Mouse (Mus musculus) myocyte (in vitro differentiated cells): ENCODE results near the gene Fut1. TPM values are rescaled to one million over a fixed set of nuclear protein-coding genes. Genes with fewer than 3 reads are reported as not detected.

Experiments
- H3K27me3 ChIP-seq: one replicate; pipeline ENCODE4 v1.6.1; 2011; ENCODE audit not compliant: control insufficient read depth, insufficient read depth, insufficient read length
- H3K36me3 ChIP-seq: one replicate; pipeline ENCODE4 v1.6.1; 2011; ENCODE audit not compliant: control insufficient read depth, insufficient read depth
- H3K4me2 ChIP-seq: one replicate; pipeline ENCODE4 v1.6.1; 2011; ENCODE audit warnings: low read depth, control low read depth
- H3K4me3 ChIP-seq: one replicate; pipeline ENCODE4 v1.5.1; 2011; ENCODE audit warnings: mild to moderate bottlenecking, control low read depth, moderate library complexity
- H3K79me2 ChIP-seq: one replicate; pipeline ENCODE4 v1.6.1; 2011; ENCODE audit not compliant: control insufficient read depth, insufficient read depth
- H3ac ChIP-seq: one replicate; pipeline ENCODE4 v1.6.1; 2011; ENCODE audit not compliant: control insufficient read depth, insufficient read length
- CEBPB ChIP-seq: IDR thresholded peaks from 2 replicates; pipeline ENCODE4 v1.6.1; 2011; ENCODE audit warnings: mild to moderate bottlenecking, moderate library complexity; ENCODE audit not compliant: poor library complexity, insufficient read depth, severe bottlenecking
- E2F4 ChIP-seq: IDR thresholded peaks from one replicate; pipeline ENCODE4 v1.6.1; 2011; ENCODE audit warnings: mild to moderate bottlenecking, control low read depth, moderate library complexity; ENCODE audit not compliant: insufficient read depth
- MAX ChIP-seq: IDR thresholded peaks from one replicate; pipeline ENCODE4 v1.6.1; 2011; ENCODE audit warnings: low read depth, mild to moderate bottlenecking, control low read depth
- MYOD1 ChIP-seq, 3 experiments: IDR thresholded peaks; one replicate each; pipeline ENCODE4 v1.6.1; 2011; ENCODE audit warnings: control low read depth in 2 of 3, low read depth in 2 of 3, mild to moderate bottlenecking in 2 of 3, moderate library complexity in 1 of 3; ENCODE audit not compliant: insufficient read length in 2 of 3, control insufficient read depth in 1 of 3
- MYOG ChIP-seq, 3 experiments: IDR thresholded peaks; one replicate each; pipeline ENCODE4 v1.6.1; 2011; ENCODE audit warnings: control low read depth in 2 of 3, low read depth in 2 of 3, mild to moderate bottlenecking in 2 of 3; ENCODE audit not compliant: insufficient read length in 2 of 3, control insufficient read depth in 1 of 3, insufficient read depth in 1 of 3
- POLR2A ChIP-seq: IDR thresholded peaks from one replicate; pipeline ENCODE4 v1.6.1; 2011; ENCODE audit warnings: low read depth, mild to moderate bottlenecking, control low read depth, moderate library complexity; ENCODE audit not compliant: insufficient read length
- POLR2AphosphoS2 ChIP-seq: IDR thresholded peaks from one replicate; pipeline ENCODE4 v1.6.1; 2011; ENCODE audit warnings: low read depth, control low read depth; ENCODE audit not compliant: insufficient read length
- REST ChIP-seq: IDR thresholded peaks from one replicate; pipeline ENCODE4 v1.6.1; 2011; ENCODE audit warnings: mild to moderate bottlenecking, control low read depth, moderate library complexity; ENCODE audit not compliant: insufficient read depth, insufficient read length
- SRF ChIP-seq: IDR thresholded peaks from one replicate; pipeline ENCODE4 v1.6.1; 2011; ENCODE audit warnings: low read depth; ENCODE audit not compliant: control insufficient read depth, insufficient read length
- TCF12 ChIP-seq: IDR thresholded peaks from one replicate; pipeline ENCODE4 v1.6.1; 2011; ENCODE audit warnings: mild to moderate bottlenecking, control low read depth; ENCODE audit not compliant: poor library complexity, insufficient read depth, severe bottlenecking
- TCF3 ChIP-seq: IDR thresholded peaks from one replicate; pipeline ENCODE4 v1.6.1; 2011; ENCODE audit warnings: low read depth, control low read depth; ENCODE audit not compliant: insufficient read length
- USF1 ChIP-seq: IDR thresholded peaks from one replicate; pipeline ENCODE4 v1.6.1; 2011; ENCODE audit warnings: low read depth, mild to moderate bottlenecking, control low read depth, moderate library complexity
- polyA plus RNA-seq: library from polyadenylated mRNA; unstranded; fragments of >200 nt; fragmentation: generic; extraction: Trizol; gene quantifications from one replicate; pipeline ENCODE4 v1.2.1, GENCODE M21; 2012; ENCODE audit warnings: missing spikeins

Gene Fut1
- polyA plus RNA-seq, 1 experiment = 3.8 TPM

DNA sequence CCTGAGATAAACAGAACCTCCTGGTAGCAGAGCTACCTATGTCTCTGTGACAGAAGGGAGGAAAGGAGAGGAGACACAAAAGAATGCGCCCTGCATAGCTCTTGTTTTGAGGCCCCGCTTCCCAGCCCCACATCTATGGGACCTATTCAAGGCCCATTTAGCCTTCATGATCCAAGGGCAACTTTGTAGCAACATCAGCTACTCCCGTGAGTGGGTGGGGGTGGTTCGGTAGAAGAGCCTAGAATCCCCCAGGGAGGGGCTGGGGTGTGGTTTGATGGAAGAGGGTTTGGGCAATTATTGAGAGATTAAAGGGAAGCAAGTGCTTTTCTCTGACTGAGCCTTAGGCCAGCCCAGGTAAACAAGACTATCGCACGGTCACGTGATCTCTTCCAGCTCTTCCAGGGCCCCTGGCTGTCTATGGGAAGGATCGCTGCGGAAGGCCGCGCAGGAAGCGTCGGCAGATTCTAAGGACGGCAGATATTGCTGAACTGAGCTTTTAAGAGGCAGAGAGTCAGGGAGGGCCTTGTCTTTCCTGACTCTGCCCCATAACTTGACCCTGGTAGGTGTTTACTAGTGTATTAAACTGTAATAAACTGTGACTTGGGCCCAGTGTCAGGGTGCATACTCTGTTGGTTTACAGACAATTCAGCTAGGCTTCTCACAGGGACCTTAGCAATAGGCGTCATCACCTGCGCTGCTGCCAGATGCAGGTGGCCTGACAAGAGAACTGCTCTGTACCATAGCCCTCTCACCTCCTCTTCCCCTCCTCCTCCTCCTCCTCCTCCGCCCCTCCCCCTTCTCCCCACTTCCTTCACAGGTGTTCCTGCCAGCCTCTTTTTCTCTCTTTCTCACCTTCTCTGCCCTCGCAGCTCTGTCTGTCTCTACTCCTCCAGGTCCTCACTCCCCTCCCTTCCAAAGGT, 17.9 kb upstream of the Fut1 start:
- TF ChIP-seq E2F4 (no peak), POLR2AphosphoS2 (no peak), REST (no peak), CEBPB (no peak), SRF (no peak), TCF3 (no peak), MYOD1 (IDR thresholded peaks at IDR 0.05; ENCODE audit: control insufficient read depth in 1 of 3, insufficient read length in 2 of 3, low read depth in 2 of 3) (no peak), MYOG (IDR thresholded peaks at IDR 0.05; ENCODE audit: control insufficient read depth in 1 of 3, insufficient read depth in 1 of 3, insufficient read length in 2 of 3, low read depth in 2 of 3) (no peak), TCF12 (no peak), POLR2A (no peak), USF1 (no peak)
- H3K4me2 ChIP-seq = no peak overlapping the region
- H3K79me2 ChIP-seq = no peaks in the 10 kb centered on the region
- no peaks in the 10 kb centered on the region for H3K27me3 ChIP-seq
- H3ac ChIP-seq = no peak overlapping the region
- no peak overlapping the region for H3K4me3 ChIP-seq
- H3K36me3 ChIP-seq = no peaks in the 10 kb centered on the region

GRCm38 (mm10) chr7:45605704-45606289, 11.3 kb upstream of the Fut1 start:
- Histone ChIP-seq H3K79me2 (no peaks in the 10 kb centered on the region), H3K4me3 (no peak overlapping the region), H3ac (no peak overlapping the region), H3K27me3 (no peaks in the 10 kb centered on the region), H3K36me3 (no peaks in the 10 kb centered on the region), H3K4me2 (no peak overlapping the region)
- TF ChIP-seq TCF3 (no peak), USF1 (no peak), MYOG (IDR thresholded peaks at IDR 0.05; ENCODE audit: control insufficient read depth in 1 of 3, insufficient read depth in 1 of 3, insufficient read length in 2 of 3, low read depth in 2 of 3) (no peak), SRF (no peak), CEBPB (no peak), MAX (no peak)

GRCm38 (mm10) chr7:45609511-45609910, 7.6 kb upstream of the Fut1 start:
- no peaks in the 10 kb centered on the region for H3K79me2 ChIP-seq
- no peaks in the 10 kb centered on the region for H3K27me3 ChIP-seq
- no peaks in the 10 kb centered on the region for H3K36me3 ChIP-seq
- TF ChIP-seq MYOD1 (IDR thresholded peaks at IDR 0.05; ENCODE audit: control insufficient read depth in 1 of 3, insufficient read length in 2 of 3, low read depth in 2 of 3) (no peak), CEBPB (no peak), REST (no peak), POLR2A (no peak)
- no peak overlapping the region for H3K4me2 ChIP-seq
- H3ac ChIP-seq = no peak overlapping the region
- no peak overlapping the region for H3K4me3 ChIP-seq

DNA sequence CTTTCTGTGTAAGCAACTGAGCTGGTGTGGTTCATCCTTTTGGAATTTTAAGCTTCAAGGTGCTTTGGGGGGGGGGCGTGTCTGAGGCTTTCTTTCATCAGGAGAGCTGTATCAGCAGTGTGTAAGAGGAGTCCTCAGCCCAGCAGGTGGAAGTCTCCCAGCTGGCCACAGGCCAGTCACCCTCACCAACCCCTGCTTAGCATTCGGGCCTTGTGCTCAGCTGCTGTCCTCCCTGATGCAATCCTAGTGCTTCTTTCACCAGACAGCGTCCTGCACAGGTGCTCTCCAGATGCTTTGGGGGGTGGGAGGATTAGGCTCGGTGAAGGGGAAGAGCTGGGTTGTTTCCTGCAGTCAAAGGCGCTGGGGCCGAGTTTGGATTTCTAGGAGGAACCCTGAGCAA, 812 bp upstream of the Fut1 start:
- Histone ChIP-seq H3K79me2 (no peaks in the 10 kb centered on the region), H3K4me2 (peak overlapping the region; percentile 63), H3K4me3 (no peak overlapping the region), H3ac (no peak overlapping the region), H3K27me3 (no peaks in the 10 kb centered on the region), H3K36me3 (no peaks in the 10 kb centered on the region)
- TF ChIP-seq REST (no peak), MAX (no peak), TCF3 (peak; percentile 46), POLR2A (no peak), CEBPB (peak; percentile 80; the same call in 1 of the 2 replicates), E2F4 (no peak), SRF (no peak), POLR2AphosphoS2 (no peak), TCF12 (peak; percentile 75), MYOG (IDR thresholded peaks at IDR 0.05; ENCODE audit: control insufficient read depth in 1 of 3, insufficient read depth in 1 of 3, insufficient read length in 2 of 3, low read depth in 2 of 3) (peak; percentile 74 to 97 (median 88)), MYOD1 (IDR thresholded peaks at IDR 0.05; ENCODE audit: control insufficient read depth in 1 of 3, insufficient read length in 2 of 3, low read depth in 2 of 3) (peak; percentile 9 to 95 (median 87)), USF1 (no peak)

DNA sequence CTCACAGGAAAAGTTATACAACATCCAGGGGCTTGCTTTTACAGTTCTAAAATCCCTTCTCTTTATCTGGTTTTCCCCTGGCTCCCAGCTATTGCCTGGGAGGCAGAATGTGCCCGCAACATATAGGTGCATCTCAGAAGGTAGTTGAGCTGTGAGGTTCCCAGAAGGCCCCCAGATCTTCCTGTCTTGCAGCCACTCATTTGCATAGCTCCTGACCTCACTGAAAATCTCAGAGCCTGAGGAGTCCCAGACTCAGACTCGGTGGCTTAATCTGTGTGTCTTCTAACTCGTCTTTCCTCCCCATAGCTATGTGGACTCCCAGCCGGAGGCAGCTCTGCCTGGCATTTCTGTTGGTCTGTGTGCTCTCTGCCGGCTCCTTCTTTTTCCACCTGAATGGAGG, 1.2 kb downstream of the Fut1 start:
- Histone ChIP-seq H3K4me3 (no peak overlapping the region), H3K36me3 (no peaks in the 10 kb centered on the region), H3K4me2 (no peak overlapping the region), H3ac (no peak overlapping the region), H3K79me2 (no peaks in the 10 kb centered on the region), H3K27me3 (no peaks in the 10 kb centered on the region)
- TF ChIP-seq MAX (no peak), SRF (no peak), POLR2A (no peak), TCF12 (no peak), USF1 (no peak), REST (no peak), POLR2AphosphoS2 (no peak), MYOD1 (IDR thresholded peaks at IDR 0.05; ENCODE audit: control insufficient read depth in 1 of 3, insufficient read length in 2 of 3, low read depth in 2 of 3) (no peak), CEBPB (no peak), TCF3 (no peak), E2F4 (no peak), MYOG (IDR thresholded peaks at IDR 0.05; ENCODE audit: control insufficient read depth in 1 of 3, insufficient read depth in 1 of 3, insufficient read length in 2 of 3, low read depth in 2 of 3) (no peak)
